Mouse (Mus musculus) liver, adult 2 months (tissue): ENCODE results near the gene Mettl26.

Source experiments
- CTCF ChIP-seq: fragments of 200-500 bp; IDR thresholded peaks from 2 replicates; pipeline ENCODE4 v1.5.1; 2011; ENCODE audit warnings: low read depth, low read length, control low read depth
- POLR2A ChIP-seq: fragments of 200-500 bp; IDR thresholded peaks from 2 replicates; pipeline ENCODE4 v1.6.1; 2011; ENCODE audit warnings: low read length, control low read depth; ENCODE audit not compliant: insufficient read depth; ENCODE audit errors: extremely low read depth

DNA sequence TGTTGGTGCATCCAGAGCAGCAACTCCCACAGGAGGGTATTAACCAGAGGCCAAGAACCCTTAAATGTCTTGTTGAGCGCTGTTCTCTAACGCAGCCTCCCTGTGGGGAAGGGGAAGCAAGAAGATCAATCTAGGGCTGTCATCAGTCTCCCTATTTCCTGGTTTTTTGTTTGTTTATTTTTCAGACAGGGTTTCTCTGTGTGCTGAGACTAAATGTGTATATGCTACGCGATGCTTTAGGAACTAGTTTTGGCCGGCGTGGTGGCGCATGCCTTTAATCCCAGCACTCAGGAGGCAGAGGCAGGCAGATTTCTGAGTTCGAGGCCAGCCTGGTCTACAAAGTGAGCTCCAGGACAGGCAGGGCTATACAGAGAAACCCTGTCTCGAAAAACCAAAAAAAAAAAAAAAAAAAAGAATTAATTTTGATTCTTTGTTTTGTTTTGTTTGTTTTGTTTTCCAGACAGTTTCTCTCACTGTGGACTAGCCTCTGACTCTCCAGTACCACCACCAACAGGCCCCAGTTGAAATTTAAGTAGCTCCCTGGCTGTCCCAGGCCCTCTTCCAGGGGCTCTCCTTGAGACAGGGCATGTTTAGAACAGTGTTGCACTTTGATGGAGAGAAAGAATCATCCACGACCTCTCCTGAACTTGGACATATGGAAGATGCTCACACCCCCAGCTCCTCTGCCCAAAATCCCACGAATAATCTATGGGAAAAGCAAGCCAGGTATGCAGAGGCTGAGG is 1.3 kb upstream of the Mettl26 start:
- TF ChIP-seq CTCF (no peak), POLR2A (no peak)
